Mouse (Mus musculus) MEL (cell line): ENCODE measurements around the gene Pgpep1l. TPM values are rescaled to one million over a fixed set of nuclear protein-coding genes. Genes with fewer than 3 reads are reported as not detected.
"Not testable (repeated sequence)": the region's sequence is repeated elsewhere in the genome, so short reads cannot be mapped to it uniquely, and the experiment has no call there.

ENCODE experiments used
- DNase-seq: peaks from one replicate; pipeline ENCODE4 v3.0.0; 2011; ENCODE audit warnings: low read depth, low spot score
- H3K27ac ChIP-seq: 2 replicates; pipeline ENCODE4 v1.5.1; 2012; ENCODE audit warnings: low read depth, mild to moderate bottlenecking, control low read depth, low read length, moderate library complexity; ENCODE audit not compliant: control insufficient read depth
- H3K27me3 ChIP-seq, 2 experiments: fragments of 150-350 bp in 1 of 2; sonication (generic) in 1 of 2; 2 replicates each; pipeline ENCODE4 v1.6.1; 2012; ENCODE audit warnings: low read length in 2 of 2, mild to moderate bottlenecking in 2 of 2, improper control_type of control experiment in 1 of 2, moderate library complexity in 1 of 2; ENCODE audit not compliant: insufficient read depth in 2 of 2, control insufficient read depth in 1 of 2
- H3K36me3 ChIP-seq, 2 experiments: 2 replicates each; pipeline ENCODE4 v1.6.1; 2012 to 2014; ENCODE audit warnings: low read length in 2 of 2, improper control_type of control experiment in 1 of 2, inconsistent platforms in 1 of 2, mild to moderate bottlenecking in 1 of 2; ENCODE audit not compliant: insufficient read depth in 2 of 2, control insufficient read depth in 1 of 2
- H3K4me1 ChIP-seq, 2 experiments: fragments of 150-350 bp in 1 of 2; sonication (generic) in 1 of 2; 2 replicates each; pipeline ENCODE4 v1.6.1; 2012; ENCODE audit warnings: low read length in 2 of 2, improper control_type of control experiment in 1 of 2, mild to moderate bottlenecking in 1 of 2; ENCODE audit not compliant: insufficient read depth in 2 of 2, control insufficient read depth in 1 of 2
- H3K4me3 ChIP-seq, 2 experiments: fragments of 150-350 bp in 1 of 2; sonication (generic) in 1 of 2; 2 replicates each; pipeline ENCODE4 v1.5.1; 2012; ENCODE audit warnings: low read depth in 2 of 2, low read length in 2 of 2, mild to moderate bottlenecking in 2 of 2, moderate library complexity in 2 of 2, control low read depth in 1 of 2, improper control_type of control experiment in 1 of 2; ENCODE audit not compliant: control insufficient read depth in 1 of 2, insufficient read depth in 1 of 2
- H3K79me2 ChIP-seq: 2 replicates; pipeline ENCODE4 v1.6.1; 2012; ENCODE audit warnings: mild to moderate bottlenecking, low read length, moderate library complexity; ENCODE audit not compliant: control insufficient read depth, poor library complexity, insufficient read depth
- H3K9ac ChIP-seq: 2 replicates; pipeline ENCODE4 v1.6.1; 2012; ENCODE audit warnings: low read depth, mild to moderate bottlenecking, control low read depth, low read length, moderate library complexity; ENCODE audit not compliant: control insufficient read depth, poor library complexity, severe bottlenecking
- H3K9me3 ChIP-seq: fragments of 150-350 bp; sonication (generic); replicated peaks from 2 replicates; pipeline ENCODE4 v1.6.1; 2012; ENCODE audit warnings: mild to moderate bottlenecking, low read length, improper control_type of control experiment, moderate library complexity; ENCODE audit not compliant: insufficient read depth
- CHD1 ChIP-seq: IDR thresholded peaks from 2 replicates; pipeline ENCODE4 v1.6.1; 2012; ENCODE audit warnings: low read depth, mild to moderate bottlenecking, inconsistent platforms, low read length, improper control_type of control experiment
- CTCF ChIP-seq, 3 experiments: IDR thresholded peaks in 2 of 3; conservative IDR thresholded peaks in 1 of 3; 2 replicates each; pipeline ENCODE4 v1.5.1; 2011 to 2012; ENCODE audit warnings: low read length in 3 of 3, low read depth in 2 of 3, mild to moderate bottlenecking in 2 of 3, improper control_type of control experiment in 1 of 3, inconsistent platforms in 1 of 3, mixed read lengths in 1 of 3, moderate library complexity in 1 of 3; ENCODE audit not compliant: control insufficient read depth in 1 of 3, insufficient read depth in 1 of 3, poor library complexity in 1 of 3, severe bottlenecking in 1 of 3
- E2F4 ChIP-seq: IDR thresholded peaks from 2 replicates; pipeline ENCODE4 v1.6.1; 2011; ENCODE audit warnings: low read depth, low read length, improper control_type of control experiment, borderline replicate concordance
- JUND ChIP-seq: IDR thresholded peaks from 2 replicates; pipeline ENCODE4 v1.6.1; 2011; ENCODE audit warnings: low read depth, mild to moderate bottlenecking, improper control_type of control experiment, low read length
- KAT2A ChIP-seq: conservative IDR thresholded peaks from 2 replicates; pipeline ENCODE4 v1.6.1; 2012; ENCODE audit warnings: low read depth, low read length, improper control_type of control experiment, inconsistent platforms
- MAFK ChIP-seq: IDR thresholded peaks from 2 replicates; pipeline ENCODE4 v1.6.1; 2011; ENCODE audit warnings: low read depth, mild to moderate bottlenecking, low read length, improper control_type of control experiment, borderline replicate concordance
- MEF2A ChIP-seq: IDR thresholded peaks from 2 replicates; pipeline ENCODE4 v1.6.1; 2014; ENCODE audit warnings: low read depth, mild to moderate bottlenecking, inconsistent platforms, low read length, improper control_type of control experiment; ENCODE audit not compliant: poor library complexity, insufficient replicate concordance, severe bottlenecking; ENCODE audit errors: extremely low read depth
- MYC ChIP-seq: IDR thresholded peaks from 2 replicates; pipeline ENCODE4 v1.6.1; 2011; ENCODE audit warnings: low read depth, mild to moderate bottlenecking, low read length, improper control_type of control experiment, moderate library complexity
- NELFE ChIP-seq: IDR thresholded peaks from 2 replicates; pipeline ENCODE4 v1.6.1; 2011; ENCODE audit warnings: low read depth, low read length, improper control_type of control experiment
- POLR2A ChIP-seq, 2 experiments: IDR thresholded peaks; 2 replicates each; pipeline ENCODE4 v1.6.1; 2011 to 2012; ENCODE audit warnings: low read length in 2 of 2, mild to moderate bottlenecking in 2 of 2, control low read depth in 1 of 2, improper control_type of control experiment in 1 of 2, low read depth in 1 of 2, moderate library complexity in 1 of 2; ENCODE audit not compliant: control insufficient read depth in 1 of 2, insufficient read depth in 1 of 2, poor library complexity in 1 of 2
- RCOR1 ChIP-seq: IDR thresholded peaks from 2 replicates; pipeline ENCODE4 v1.6.1; 2012; ENCODE audit warnings: low read depth, mild to moderate bottlenecking, inconsistent platforms, low read length, improper control_type of control experiment
- SMC3 ChIP-seq: IDR thresholded peaks from 2 replicates; pipeline ENCODE4 v1.6.1; 2011; ENCODE audit warnings: low read depth, low read length, improper control_type of control experiment
- UBTF ChIP-seq: IDR thresholded peaks from 2 replicates; pipeline ENCODE4 v1.6.1; 2012; ENCODE audit warnings: low read depth, mild to moderate bottlenecking, inconsistent platforms, low read length, improper control_type of control experiment, moderate library complexity, borderline replicate concordance; ENCODE audit not compliant: insufficient read depth
- USF1 ChIP-seq: IDR thresholded peaks from 2 replicates; pipeline ENCODE4 v1.6.1; 2014; ENCODE audit warnings: low read depth, mild to moderate bottlenecking, inconsistent platforms, low read length, improper control_type of control experiment, moderate library complexity
- ZKSCAN1 ChIP-seq: IDR thresholded peaks from 2 replicates; pipeline ENCODE4 v1.6.1; 2012; ENCODE audit warnings: low read depth, mild to moderate bottlenecking, inconsistent platforms, low read length, improper control_type of control experiment, moderate library complexity
- ZMIZ1 ChIP-seq: IDR thresholded peaks from 2 replicates; pipeline ENCODE4 v1.6.1; 2012; ENCODE audit warnings: low read depth, mild to moderate bottlenecking, inconsistent platforms, low read length, improper control_type of control experiment, moderate library complexity
- ZNF384 ChIP-seq: IDR thresholded peaks from 2 replicates; pipeline ENCODE4 v1.6.1; 2012; ENCODE audit warnings: low read depth, mild to moderate bottlenecking, inconsistent platforms, low read length, improper control_type of control experiment
- polyA plus RNA-seq, 2 experiments: library from polyadenylated mRNA; stranded (reverse) in 1 of 2; unstranded in 1 of 2; fragments of >175 nt in 1 of 2; fragments of >200 nt in 1 of 2; gene quantifications; 2 replicates each; pipeline versions ENCODE4 v1.2.1 to v1.2.4; 2012; ENCODE audit warnings: low replicate concordance in 2 of 2, low read depth in 1 of 2; ENCODE audit not compliant: insufficient read length in 2 of 2, insufficient read depth in 1 of 2, missing spikeins in 1 of 2
- total RNA-seq: library from RNA; depleted of rRNA; stranded (reverse); fragments of 300-350 nt; gene quantifications from 2 replicates; pipeline ENCODE4 v1.2.3, GENCODE M21; 2012

Pgpep1l gene
- total and polyA plus RNA-seq, 3 experiments, result not detected

- no peaks in the 10 kb centered on the region for H3K79me2 ChIP-seq
- no peaks in the 10 kb centered on the region for H3K27me3 ChIP-seq
- no peak overlapping the region for H3K9ac ChIP-seq
- no peaks in the 10 kb centered on the region for H3K4me1 ChIP-seq
- TF ChIP-seq CHD1 (no peak), POLR2A (IDR thresholded peaks at IDR 0.05; ENCODE audit: control insufficient read depth in 1 of 2, insufficient read depth in 1 of 2, low read depth in 1 of 2, low read length in 2 of 2, poor library complexity in 1 of 2) (no peak), KAT2A (no peak), E2F4 (no peak), JUND (no peak), ZNF384 (no peak), UBTF (no peak), NELFE (no peak), MYC (no peak), USF1 (no peak), ZMIZ1 (no peak), ZKSCAN1 (no peak), MEF2A (no peak), SMC3 (no peak), RCOR1 (no peak), CTCF (IDR thresholded peaks at IDR 0.05 in 2 of 3, conservative IDR thresholded peaks at IDR 0.05 in 1 of 3; ENCODE audit: control insufficient read depth in 1 of 3, insufficient read depth in 1 of 3, low read depth in 2 of 3, low read length in 3 of 3, poor library complexity in 1 of 3, severe bottlenecking in 1 of 3) (no peak), MAFK (no peak)
- TF ChIP-seq, all 39 proteins: peak for 0
- Histone ChIP-seq H3K9me3 (no peaks in the 10 kb centered on the region), H3K36me3 (no peaks in the 10 kb centered on the region), H3K4me3 (no peak overlapping the region), H3K27ac (no peak overlapping the region)
- no peak for DNase-seq
Measured at GRCm38 (mm10) chr7:68275838-68276731, 12.1 kb upstream of the Pgpep1l start.

GRCm38 (mm10) chr7:68275445-68275837 lies 11.4 kb upstream of the Pgpep1l start:
- H3K9me3 ChIP-seq, H3K27ac ChIP-seq, DNase-seq, H3K79me2 ChIP-seq, H3K36me3 ChIP-seq, H3K4me3 ChIP-seq, H3K9ac ChIP-seq, H3K4me1 ChIP-seq, H3K27me3 ChIP-seq: not testable (repeated sequence)
